Mouse (Mus musculus): ENCODE data around the gene Mis18a. TPM values are rescaled to one million over a fixed set of nuclear protein-coding genes. Genes with fewer than 3 reads are reported as not detected.

The Mis18a gene
- 24.4 TPM for polyA plus RNA-seq (2014; fragmentation: Illumina TruSeq; extraction: RNeasy Lipid Tissue Mini Kit (QIAGEN cat#74804); ENCODE audit: low read depth, low replicate concordance)

DNA sequence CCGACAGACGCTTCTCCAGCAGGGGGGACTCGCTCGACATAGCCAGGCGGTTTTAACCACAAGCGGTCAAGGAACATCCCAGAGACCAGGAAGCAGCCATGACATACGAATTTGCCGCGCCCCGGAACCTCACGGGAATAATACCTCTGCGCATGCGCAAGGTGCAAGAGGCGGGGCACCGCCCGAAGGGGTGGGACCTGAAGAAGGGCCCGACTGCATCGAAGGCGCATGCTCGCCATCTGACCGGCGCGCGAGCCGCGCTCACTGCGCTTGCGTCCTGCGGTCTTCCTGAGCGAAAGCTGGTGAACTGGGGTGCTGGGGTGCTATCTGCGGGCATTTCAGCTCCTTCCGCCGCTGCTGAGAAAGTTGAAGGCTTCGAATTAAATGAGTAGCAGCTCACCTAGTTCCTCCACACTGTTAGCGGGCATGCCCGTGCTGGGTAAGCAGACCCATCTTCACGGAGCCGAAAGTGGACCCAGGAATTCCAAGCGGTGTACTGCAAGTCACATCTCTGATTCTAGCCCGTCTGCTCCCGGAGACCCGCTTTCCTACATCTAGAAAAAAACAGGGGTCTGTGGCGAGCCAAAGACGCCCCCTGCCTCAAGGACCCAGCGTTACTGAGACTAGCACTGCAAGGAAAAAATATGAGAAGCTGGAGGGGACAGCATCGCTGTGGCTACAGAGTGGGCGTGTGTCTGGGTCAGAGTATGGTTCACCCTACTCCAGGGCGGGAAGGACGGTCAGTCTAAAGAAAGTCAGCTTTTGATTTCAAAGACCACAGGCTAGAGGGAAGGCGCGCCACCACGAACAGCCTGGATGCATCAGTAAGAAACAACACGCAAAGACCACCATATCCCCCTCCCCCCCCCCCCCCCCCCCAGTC lies at the start of gene Mis18a:
TSS of gene Mis18a (minus strand) at position 172 of the 883 bp plus-strand sequence.

DNA sequence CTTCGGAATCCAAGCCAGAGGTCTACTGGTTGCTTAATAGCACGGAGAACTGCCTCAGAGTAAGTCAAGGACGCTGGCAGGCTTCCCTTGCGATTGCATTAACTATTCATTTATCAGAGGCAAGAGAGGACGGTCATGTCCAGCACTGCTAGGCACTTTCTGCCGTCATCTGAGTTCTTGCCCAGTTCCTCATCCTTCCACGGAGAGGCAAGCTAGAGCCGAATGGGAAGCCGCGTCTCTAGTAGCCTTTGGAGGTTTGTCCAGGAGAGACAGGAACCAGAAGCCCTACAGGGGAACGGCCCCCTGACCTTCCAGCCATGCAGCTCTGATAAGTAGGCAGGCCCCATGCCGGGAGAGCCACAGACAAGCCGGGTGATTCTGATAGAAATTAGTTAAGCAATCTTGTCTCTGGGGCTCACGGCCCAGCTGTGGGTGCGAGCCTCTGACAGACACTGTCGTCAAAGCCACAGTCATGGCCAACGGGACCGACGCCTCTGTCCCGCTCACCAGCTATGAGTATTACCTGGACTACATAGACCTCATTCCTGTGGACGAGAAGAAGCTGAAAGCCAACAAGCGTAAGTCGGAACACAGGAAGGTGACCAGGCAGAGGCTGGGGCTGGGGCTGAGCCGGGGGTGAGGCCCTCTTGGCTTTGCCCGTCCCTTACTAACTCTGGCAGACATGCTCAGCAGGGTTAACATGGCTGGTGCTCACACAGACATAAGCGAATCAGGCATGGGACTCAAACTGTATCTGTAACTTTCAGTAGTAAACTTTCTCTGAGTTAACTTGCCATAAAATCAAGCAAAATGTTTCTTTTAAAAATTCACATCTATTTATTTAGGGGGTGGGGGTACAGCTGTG lies 11.1 kb upstream of the Mis18a start, which contains the start of gene Mrap:
TSS of gene Mrap (plus strand) at position 116 of the 865 bp plus-strand sequence.

Other genes starting within 250 kb of the Mis18a start
- not detected for gene Mrap, start 10.8 kb upstream of the Mis18a start, polyA plus RNA-seq (2014; fragmentation: Illumina TruSeq; extraction: RNeasy Lipid Tissue Mini Kit (QIAGEN cat#74804); ENCODE audit: low read depth, low replicate concordance)
- gene Urb1, start 83.0 kb upstream of the Mis18a start, polyA plus RNA-seq (2014; fragmentation: Illumina TruSeq; extraction: RNeasy Lipid Tissue Mini Kit (QIAGEN cat#74804); ENCODE audit: low read depth, low replicate concordance): 2.8 TPM
- not detected for gene Eva1c, start 99.3 kb upstream of the Mis18a start, polyA plus RNA-seq (2014; fragmentation: Illumina TruSeq; extraction: RNeasy Lipid Tissue Mini Kit (QIAGEN cat#74804); ENCODE audit: low read depth, low replicate concordance)
- 2.6 TPM for gene Cfap298, start 207.7 kb upstream of the Mis18a start, polyA plus RNA-seq (2014; fragmentation: Illumina TruSeq; extraction: RNeasy Lipid Tissue Mini Kit (QIAGEN cat#74804); ENCODE audit: low read depth, low replicate concordance)

Measured in sigmoid colon, adult 10 weeks (tissue).